Mouse (Mus musculus) E14TG2a.4 (cell line): ENCODE data around the gene Sbds.

Source experiments
- CTCF ChIP-seq: conservative IDR thresholded peaks from 2 replicates; pipeline ENCODE4 v1.5.1; 2014; ENCODE audit warnings: low read length
- NANOG ChIP-seq: IDR thresholded peaks from 2 replicates; pipeline ENCODE4 v1.6.1; 2014; ENCODE audit warnings: borderline replicate concordance, low read length, mixed read lengths
- POU5F1 ChIP-seq: IDR thresholded peaks from 2 replicates; pipeline ENCODE4 v1.6.1; 2014; ENCODE audit warnings: low read length, borderline replicate concordance

DNA sequence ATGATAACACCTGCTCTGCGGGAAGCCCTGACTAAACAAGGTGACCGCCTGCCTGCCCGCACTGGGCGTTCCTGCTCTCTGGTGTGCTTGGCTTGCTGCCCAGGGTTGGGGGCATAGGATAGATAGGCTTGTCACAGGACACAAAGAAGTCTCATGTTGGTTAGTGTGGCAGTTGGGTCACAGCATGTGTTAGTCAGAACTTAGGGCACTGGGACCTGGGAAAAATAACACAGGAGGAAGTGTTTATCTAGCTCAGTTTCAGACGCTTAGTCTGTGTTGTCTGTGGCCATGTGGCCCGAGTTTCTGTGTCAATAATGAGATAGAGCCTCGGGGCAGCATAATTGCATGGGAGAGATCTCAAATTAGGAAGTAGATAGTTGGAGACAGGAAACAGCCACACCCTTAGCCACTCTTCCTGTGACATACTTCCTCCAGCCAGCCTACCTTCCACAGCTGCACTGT lies 22.7 kb upstream of the Sbds start:
- TF ChIP-seq CTCF (no peak), POU5F1 (no peak), NANOG (no peak)
